ENCODE assay signal across 23 mouse cellular contexts in genomic region chr7:128304198-128304597, GRCm38 (mm10). TPM values are rescaled to one million over a fixed set of nuclear protein-coding genes. Genes with fewer than 3 reads are reported as not detected.
DNase-seq lines count a peak whose midpoint lies in the region; ATAC-seq lines count a peak whose summit lies in the region.
"Had no signal": no experiment of that assay in that cellular context is flagged by ENCODE, and none has a peak within 500 bp of the region (broad histone marks: within the 10 kb centered on the region; RNA-seq: fewer than 3 reads in every experiment).

No protein-coding gene starts in this region.

- H3K4me2 ChIP-seq in liver, embryonic 12.5 days = no peak overlapping the region
- H3K4me2 ChIP-seq in embryonic facial prominence, embryonic 14.5 days (ENCODE audit: low read depth, low read length) = no peak overlapping the region
- no peak overlapping the region for H3K4me2 ChIP-seq in intestine, embryonic 16.5 days (ENCODE audit: low read depth, low read length)
- H3K4me2 ChIP-seq: heart, embryonic 12.5 days; hindbrain, embryonic 13.5 days; midbrain, embryonic 12.5 days; neural tube, embryonic 12.5 days had no signal

- H3K27ac ChIP-seq in liver, embryonic 12.5 days = peak overlapping the region; percentile 11; the same call in 1 of the 2 replicates
- H3K27ac ChIP-seq in embryonic facial prominence, embryonic 14.5 days (replicated peaks; ENCODE audit: low read depth, low read length) = no peak overlapping the region
- H3K27ac ChIP-seq in intestine, embryonic 16.5 days (ENCODE audit: low read length) = peak overlapping the region; percentile 37; the same call in 1 of the 2 replicates
- H3K27ac ChIP-seq: heart, adult 2 months; hindbrain, embryonic 13.5 days; midbrain, embryonic 12.5 days; neural tube, embryonic 12.5 days had no signal

- H3K36me3 ChIP-seq in liver, embryonic 12.5 days = peaks cover 14% of the 10 kb centered on the region
- H3K36me3 ChIP-seq in embryonic facial prominence, embryonic 14.5 days (ENCODE audit: control insufficient read depth, insufficient read depth, low read length) = no peaks in the 10 kb centered on the region
- no peaks in the 10 kb centered on the region for H3K36me3 ChIP-seq in intestine, embryonic 16.5 days (ENCODE audit: control insufficient read depth, insufficient read depth, low read length)
- H3K36me3 ChIP-seq: heart, embryonic 12.5 days; hindbrain, embryonic 13.5 days; midbrain, embryonic 12.5 days; neural tube, embryonic 12.5 days had no signal

- H3K9me3 ChIP-seq in liver, embryonic 12.5 days (replicated peaks) = no peaks in the 10 kb centered on the region
- H3K9me3 ChIP-seq in embryonic facial prominence, embryonic 14.5 days (ENCODE audit: control insufficient read depth, low read length) = no peaks in the 10 kb centered on the region
- no peaks in the 10 kb centered on the region for H3K9me3 ChIP-seq in intestine, embryonic 16.5 days (ENCODE audit: control insufficient read depth, low read length)
- H3K9me3 ChIP-seq: heart, embryonic 12.5 days; hindbrain, embryonic 13.5 days; liver, embryonic 15.5 days; midbrain, embryonic 12.5 days; neural tube, embryonic 12.5 days had no signal

- no peak overlapping the region for H3K9ac ChIP-seq in liver, embryonic 12.5 days
- H3K9ac ChIP-seq in embryonic facial prominence, embryonic 14.5 days (ENCODE audit: low read depth, low read length) = no peak overlapping the region
- no peak overlapping the region for H3K9ac ChIP-seq in intestine, embryonic 16.5 days (ENCODE audit: low read depth, low read length)
- H3K9ac ChIP-seq: heart, embryonic 12.5 days; hindbrain, embryonic 13.5 days; liver, embryonic 15.5 days; midbrain, embryonic 12.5 days; neural tube, embryonic 12.5 days had no signal

- 75% methylated on average over 6 of the region's 6 CpGs for WGBS in liver, embryonic 12.5 days (ENCODE audit: insufficient replicate concordance)
- 46% methylated on average over 6 of the region's 6 CpGs for WGBS in embryonic facial prominence, embryonic 14.5 days
- WGBS in intestine, embryonic 16.5 days = 50% methylated on average over 6 of the region's 6 CpGs

- ATAC-seq in liver, embryonic 12.5 days = no peak
- no peak for ATAC-seq in embryonic facial prominence, embryonic 14.5 days (ENCODE audit: low read depth)
- ATAC-seq in intestine, embryonic 16.5 days = peak; percentile 81
- ATAC-seq: CD4-positive, CD25-positive, alpha-beta regulatory T cell, adult 4 months had no signal

- peaks cover 66% of the 10 kb centered on the region for H3K4me1 ChIP-seq in liver, embryonic 12.5 days
- H3K4me1 ChIP-seq in embryonic facial prominence, embryonic 14.5 days (ENCODE audit: control insufficient read depth, insufficient read depth, low read length) = peaks cover 3% of the 10 kb centered on the region
- H3K4me1 ChIP-seq in intestine, embryonic 16.5 days (ENCODE audit: control insufficient read depth, insufficient read depth, low read length) = peaks cover 12% of the 10 kb centered on the region; the same call in 1 of the 2 replicates
- H3K4me1 ChIP-seq: hindbrain, embryonic 13.5 days; midbrain, embryonic 12.5 days; neural tube, embryonic 12.5 days had no signal

- no peaks in the 10 kb centered on the region for H3K27me3 ChIP-seq in liver, embryonic 12.5 days (replicated peaks)
- H3K27me3 ChIP-seq in embryonic facial prominence, embryonic 14.5 days (replicated peaks; ENCODE audit: control insufficient read depth, insufficient read depth, low read length) = no peaks in the 10 kb centered on the region
- no peaks in the 10 kb centered on the region for H3K27me3 ChIP-seq in intestine, embryonic 16.5 days (replicated peaks; ENCODE audit: control insufficient read depth, insufficient read depth, low read length)
- H3K27me3 ChIP-seq: heart, embryonic 12.5 days; hindbrain, embryonic 13.5 days; liver, embryonic 15.5 days; neural tube, embryonic 12.5 days had no signal

- no peak for DNase-seq in liver
- peak; percentile 29 for DNase-seq in embryonic facial prominence, embryonic 14.5 days (ENCODE audit: low spot score)
- DNase-seq in lung, postnatal 36 days = peak; percentile 76
- no peak for DNase-seq in cerebellum, postnatal 10 days
- DNase-seq in ovary, postnatal 36 days (ENCODE audit: low spot score) = no peak
- no peak for DNase-seq in frontal cortex, postnatal 36 days (ENCODE audit: low spot score in 2 of 2)
- DNase-seq: cerebellum, adult 11 months; gastrocnemius, postnatal 25 days; layer of hippocampus, postnatal 36 days; thymus, adult 2 months had no signal

- no peak overlapping the region for H3K4me3 ChIP-seq in liver, embryonic 12.5 days
- H3K4me3 ChIP-seq in embryonic facial prominence, embryonic 14.5 days (ENCODE audit: low read depth, low read length) = no peak overlapping the region
- H3K4me3 ChIP-seq in intestine, embryonic 16.5 days (ENCODE audit: low read length) = no peak overlapping the region
- H3K4me3 ChIP-seq: heart, adult 2 months; heart, embryonic 12.5 days; hindbrain, embryonic 13.5 days; liver, embryonic 15.5 days; midbrain, embryonic 12.5 days; myocyte; neural tube, embryonic 12.5 days had no signal

RNA-seq across cellular contexts. Expression of gene BC017158, which starts 6.2 kb away (rescaled TPM):
- 26.3 and 29.4 TPM in 2 replicates for polyA plus RNA-seq in liver, embryonic 12.5 days (2016; fragmentation: Nextera tagmentation; extraction: Ambion mirVana)
- polyA plus RNA-seq in embryonic facial prominence, embryonic 14.5 days (2014; fragmentation: Nextera tagmentation; extraction: Ambion mirVana) = 23.6 and 26.1 TPM in 2 replicates
- polyA plus RNA-seq in intestine, embryonic 16.5 days (2015; fragmentation: Nextera tagmentation; extraction: Ambion mirVana) = 49.6 and 53.4 TPM in 2 replicates

RNA-seq across cellular contexts. Expression of gene Slc5a2, which starts 38.7 kb away (rescaled TPM):
- polyA plus RNA-seq in liver, embryonic 12.5 days (2016; fragmentation: Nextera tagmentation; extraction: Ambion mirVana) = 2.0 and 2.1 TPM in 2 replicates
- polyA plus RNA-seq in embryonic facial prominence, embryonic 14.5 days (2014; fragmentation: Nextera tagmentation; extraction: Ambion mirVana) = not detected in 2 replicates
- polyA plus RNA-seq in intestine, embryonic 16.5 days (2015; fragmentation: Nextera tagmentation; extraction: Ambion mirVana) = not detected in 2 replicates
- polyA plus RNA-seq: forebrain, embryonic 14.5 days; hindbrain, embryonic 13.5 days; large intestine, adult 2 months; midbrain, embryonic 12.5 days; midbrain, postnatal 0 days; myocyte; neural tube, embryonic 12.5 days had no signal

RNA-seq across cellular contexts. Expression of gene Tgfb1i1, which starts 57.6 kb away (rescaled TPM):
- polyA plus RNA-seq in liver, embryonic 12.5 days (2016; fragmentation: Nextera tagmentation; extraction: Ambion mirVana) = 22.3 and 25.1 TPM in 2 replicates
- 74.4 and 76.8 TPM in 2 replicates for polyA plus RNA-seq in embryonic facial prominence, embryonic 14.5 days (2014; fragmentation: Nextera tagmentation; extraction: Ambion mirVana)
- 167 and 175 TPM in 2 replicates for polyA plus RNA-seq in intestine, embryonic 16.5 days (2015; fragmentation: Nextera tagmentation; extraction: Ambion mirVana)

Comparison
In these comparisons a context has a peak if more than half of its experiments do, and no peak if none do; other contexts are left out.
1. DNase-seq: peak in embryonic facial prominence, embryonic 14.5 days (single experiment) and lung, postnatal 36 days (single experiment); none in liver (single experiment), cerebellum, postnatal 10 days (0 of 2), ovary, postnatal 36 days (single experiment) and frontal cortex, postnatal 36 days (0 of 2).